ENCODE assay signal across 8 mouse cellular contexts in genomic region chr8:20016082-20016840, GRCm38 (mm10).
A peak's percentile ranks its signal among the peaks of the same experiment; 100 is the strongest.
DNase-seq lines count a peak whose midpoint lies in the region; TF ChIP-seq lines count a peak whose summit lies in the region.
"Not testable (repeated sequence)": the region's sequence is repeated elsewhere in the genome, so short reads cannot be mapped to it uniquely, and the experiment has no call there.

No protein-coding gene starts in this region.

- not testable (repeated sequence) for TF ChIP-seq CTCF in cerebellum, adult 2 months (IDR thresholded peaks at IDR 0.05; ENCODE audit: borderline replicate concordance, insufficient read depth, low read depth, low read length)

- H3K27me3 ChIP-seq in cerebellum, adult 2 months (ENCODE audit: control insufficient read depth, insufficient read depth, low read length) = not testable (repeated sequence)

- not testable (repeated sequence) for H3K4me1 ChIP-seq in cerebellum, adult 2 months (ENCODE audit: control insufficient read depth, insufficient read depth, low read length)

- not testable (repeated sequence) for H3K4me3 ChIP-seq in cerebellum, adult 2 months (replicated peaks; ENCODE audit: insufficient read depth, low read depth, low read length)

- 87% methylated on average over 17 of the region's 17 CpGs for WGBS in cerebellum, adult 2 months

- not testable (repeated sequence) for H3K27ac ChIP-seq in cerebellum, adult 2 months (ENCODE audit: insufficient read depth, low read length)

- peak; percentile 23 to 28 for DNase-seq in B cell, adult 2 months
- DNase-seq in cerebellum, adult 2 months = peak; percentile 23 to 44
- DNase-seq in gastrocnemius, adult 8-10 months (ENCODE audit: low spot score in 2 of 2) = peak; percentile 53 to 56
- peak; percentile 79 for DNase-seq in kidney, adult 11 months
- DNase-seq in layer of hippocampus, postnatal 10 days (ENCODE audit: low spot score in 2 of 2) = peak; percentile 37 to 46
- peak; percentile 51 for DNase-seq in lung, postnatal 10 days
- DNase-seq in right cerebral cortex, postnatal 4 days = peak; percentile 10
- DNase-seq in thymus, postnatal 4 days = peak; percentile 12

- not testable (repeated sequence) for TF ChIP-seq POLR2A in cerebellum, adult 2 months (IDR thresholded peaks at IDR 0.05; ENCODE audit: borderline replicate concordance, insufficient read depth, low read length)

Comparison
In these comparisons a context has a peak if more than half of its experiments do, and no peak if none do; other contexts are left out.
1. DNase-seq: peak in every context shown above with its lines; median percentile 79 in kidney, adult 11 months; 54 in gastrocnemius, adult 8-10 months; 51 in lung, postnatal 10 days; 42 in layer of hippocampus, postnatal 10 days; 34 in cerebellum, adult 2 months; 26 in B cell, adult 2 months; 12 in thymus, postnatal 4 days; 10 in right cerebral cortex, postnatal 4 days.